Mouse (Mus musculus) neural tube, embryonic 11.5 days (tissue): ENCODE measurements around the gene Dpf3. TPM values are rescaled to one million over a fixed set of nuclear protein-coding genes. Genes with fewer than 3 reads are reported as not detected.

Experiments
- ATAC-seq: fragments of 200-750 bp; cut with Nextera tagmentation; 2 replicates; pipeline ENCODE4 v1.8.0; 2017; ENCODE audit warnings: moderate number of reproducible peaks, mild to moderate bottlenecking, moderate TSS enrichment, moderate library complexity; ENCODE audit not compliant: insufficient read depth, low FRiP score, low TSS enrichment
- DNase-seq: peaks from one replicate; pipeline ENCODE4 v3.0.0-alpha.2; 2015; ENCODE audit warnings: low spot score
- H3K27ac ChIP-seq: fragments of 300-500 bp; sonication (generic); 2 replicates; pipeline ENCODE4 v1.5.1; 2014; ENCODE audit warnings: low read depth, mild to moderate bottlenecking, low read length
- H3K27me3 ChIP-seq: fragments of 300-500 bp; sonication (generic); 2 replicates; pipeline ENCODE4 v1.6.1; 2014; ENCODE audit warnings: mild to moderate bottlenecking, low read length, mixed read lengths; ENCODE audit not compliant: control insufficient read depth, insufficient read depth
- H3K36me3 ChIP-seq: fragments of 300-500 bp; sonication (generic); 2 replicates; pipeline ENCODE4 v1.6.1; 2014; ENCODE audit warnings: mild to moderate bottlenecking, low read length, moderate library complexity, mixed read lengths; ENCODE audit not compliant: control insufficient read depth, insufficient read depth
- H3K4me1 ChIP-seq: fragments of 300-500 bp; sonication (generic); 2 replicates; pipeline ENCODE4 v1.6.1; 2014; ENCODE audit warnings: low read length, mixed read lengths; ENCODE audit not compliant: control insufficient read depth, insufficient read depth
- H3K4me2 ChIP-seq: fragments of 300-500 bp; sonication (generic); 2 replicates; pipeline ENCODE4 v1.6.1; 2014; ENCODE audit warnings: low read depth, mild to moderate bottlenecking, moderate library complexity
- H3K4me3 ChIP-seq: fragments of 300-500 bp; sonication (generic); 2 replicates; pipeline ENCODE4 v1.5.1; 2014; ENCODE audit warnings: low read depth, low read length
- H3K9ac ChIP-seq: fragments of 300-500 bp; sonication (generic); 2 replicates; pipeline ENCODE4 v1.6.1; 2014; ENCODE audit warnings: mild to moderate bottlenecking, low read length
- H3K9me3 ChIP-seq: fragments of 300-500 bp; sonication (generic); 2 replicates; pipeline ENCODE4 v1.6.1; 2016; ENCODE audit warnings: low read length; ENCODE audit not compliant: control insufficient read depth
- WGBS: fragments of 180-500 bp; shearing (Covaris S2); extraction: QIAGEN DNeasy Blood & Tissue Kit; methylation state at CpG from one replicate; pipeline ENCODE4 v1.1.7; 2014; 5-methylcytosine and 5-hydroxymethylcytosine counted together
- polyA plus RNA-seq: library from polyadenylated mRNA; unstranded; fragments of >200 nt; fragmentation: Nextera tagmentation; extraction: Ambion mirVana; gene quantifications from 2 replicates; pipeline ENCODE4 v1.2.1, GENCODE M21; 2014

Gene Dpf3
- polyA plus RNA-seq, 1 experiment from 2014 or later = 10.8 TPM

DNA sequence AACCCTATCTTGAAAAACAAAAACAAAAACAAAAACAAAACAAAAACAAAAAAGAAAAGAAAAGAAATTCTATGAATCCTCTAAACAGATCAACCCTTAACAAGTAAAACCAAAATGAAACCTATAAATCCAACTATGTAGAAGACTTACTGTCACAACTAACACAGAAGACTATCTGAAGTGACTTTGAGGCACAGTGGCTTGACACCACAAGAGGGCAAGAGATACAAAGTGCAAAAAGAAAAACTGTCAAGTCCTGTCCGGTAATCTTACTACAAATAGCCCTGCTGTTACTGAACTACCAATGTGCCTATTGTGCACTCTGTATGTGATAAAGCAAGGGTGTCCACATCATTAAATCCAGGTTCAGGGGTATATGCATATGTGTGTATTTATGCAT is 120.0 kb downstream of the Dpf3 start:
- no peak for ATAC-seq

DNA sequence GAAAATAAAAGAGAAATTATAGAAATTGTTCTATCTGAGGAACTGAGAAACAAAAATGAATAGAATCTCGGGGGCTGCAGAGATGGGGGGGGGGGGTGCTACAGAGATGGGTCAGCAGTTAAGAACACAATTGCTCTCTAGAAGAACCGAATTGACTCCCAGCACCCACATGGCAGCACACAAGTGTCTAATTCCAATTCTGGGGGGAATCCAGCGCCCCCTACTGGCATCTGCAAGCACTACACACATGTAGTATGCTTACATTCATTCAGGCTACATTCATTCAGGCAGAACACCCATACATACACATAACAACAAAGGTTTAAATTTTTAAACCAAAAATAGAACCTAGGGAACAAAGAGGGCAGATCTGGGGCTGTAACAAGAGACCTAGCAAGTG is 122.7 kb downstream of the Dpf3 start:
- no peak overlapping the region for H3K4me3 ChIP-seq
- no peaks in the 10 kb centered on the region for H3K27me3 ChIP-seq
- ATAC-seq = no peak
- no peaks in the 10 kb centered on the region for H3K4me1 ChIP-seq
- no peak overlapping the region for H3K9ac ChIP-seq
- H3K27ac ChIP-seq = no peak overlapping the region
- H3K36me3 ChIP-seq = no peaks in the 10 kb centered on the region
- no peaks in the 10 kb centered on the region for H3K9me3 ChIP-seq
- no peak for DNase-seq
- H3K4me2 ChIP-seq = no peak overlapping the region
- WGBS = 66% methylated on average over 3 of the region's 3 CpGs

More for the DNA sequence above, 120.0 kb downstream of the Dpf3 start:
- 90% methylated on average over 1 of the region's 1 CpGs for WGBS
- no peak overlapping the region for H3K4me3 ChIP-seq
- no peak for DNase-seq
- no peaks in the 10 kb centered on the region for H3K9me3 ChIP-seq
- no peak overlapping the region for H3K4me2 ChIP-seq
- no peaks in the 10 kb centered on the region for H3K27me3 ChIP-seq
- no peaks in the 10 kb centered on the region for H3K4me1 ChIP-seq
- H3K36me3 ChIP-seq = no peaks in the 10 kb centered on the region
- H3K9ac ChIP-seq = no peak overlapping the region
- no peak overlapping the region for H3K27ac ChIP-seq

DNA sequence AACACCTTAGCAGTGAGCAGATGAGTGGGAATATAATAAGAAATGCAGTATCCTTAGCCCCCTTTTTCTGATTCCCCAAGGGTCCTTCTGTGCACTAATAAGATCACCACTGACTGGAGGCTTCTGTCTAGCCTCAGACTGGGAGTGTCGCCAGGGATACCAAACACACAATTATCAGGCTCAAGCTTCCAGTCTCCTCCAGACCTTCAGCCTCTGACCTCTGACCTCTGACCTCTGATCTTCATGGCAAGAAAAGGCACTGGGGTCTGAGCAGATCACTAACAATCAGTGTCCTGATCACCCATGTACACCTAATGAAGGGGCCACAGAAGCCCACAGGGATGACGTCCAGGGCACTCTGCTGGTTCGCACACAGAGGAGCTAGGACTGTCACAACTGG is 125.7 kb downstream of the Dpf3 start:
- H3K36me3 ChIP-seq = no peaks in the 10 kb centered on the region
- ATAC-seq (no peak), DNase-seq (no peak)
- H3K9me3 ChIP-seq = no peaks in the 10 kb centered on the region
- no peak overlapping the region for H3K4me3 ChIP-seq
- WGBS = 61% methylated on average over 3 of the region's 3 CpGs
- H3K27ac ChIP-seq = no peak overlapping the region
- H3K4me1 ChIP-seq = no peaks in the 10 kb centered on the region
- H3K9ac ChIP-seq = no peak overlapping the region
- no peaks in the 10 kb centered on the region for H3K27me3 ChIP-seq
- H3K4me2 ChIP-seq = no peak overlapping the region

DNA sequence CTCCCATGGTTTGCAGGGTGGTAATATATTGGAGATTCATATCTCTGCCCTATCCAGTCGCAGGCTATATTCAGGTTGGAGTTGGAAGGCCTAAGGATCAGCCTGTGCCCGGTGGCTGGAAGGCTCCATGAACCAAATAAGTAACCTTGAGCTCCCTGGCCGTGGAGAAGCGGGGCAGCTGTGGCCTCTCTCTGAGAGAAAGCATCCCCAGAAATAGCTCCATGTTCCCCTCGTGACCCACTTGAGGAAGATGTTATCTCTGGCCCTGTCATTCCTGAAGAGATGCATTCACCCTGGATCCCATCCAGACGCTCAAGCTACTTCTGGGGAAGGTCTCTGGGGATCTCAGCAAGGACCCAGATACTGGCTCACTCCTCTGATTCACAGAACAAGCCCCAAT is 134.9 kb downstream of the Dpf3 start:
- Histone ChIP-seq H3K27ac (no peak overlapping the region), H3K4me2 (no peak overlapping the region), H3K27me3 (no peaks in the 10 kb centered on the region), H3K36me3 (no peaks in the 10 kb centered on the region), H3K9me3 (no peaks in the 10 kb centered on the region), H3K4me1 (no peaks in the 10 kb centered on the region), H3K4me3 (no peak overlapping the region), H3K9ac (no peak overlapping the region)
- ATAC-seq (no peak), DNase-seq (no peak)
- WGBS = 83% methylated on average over 6 of the region's 6 CpGs

DNA sequence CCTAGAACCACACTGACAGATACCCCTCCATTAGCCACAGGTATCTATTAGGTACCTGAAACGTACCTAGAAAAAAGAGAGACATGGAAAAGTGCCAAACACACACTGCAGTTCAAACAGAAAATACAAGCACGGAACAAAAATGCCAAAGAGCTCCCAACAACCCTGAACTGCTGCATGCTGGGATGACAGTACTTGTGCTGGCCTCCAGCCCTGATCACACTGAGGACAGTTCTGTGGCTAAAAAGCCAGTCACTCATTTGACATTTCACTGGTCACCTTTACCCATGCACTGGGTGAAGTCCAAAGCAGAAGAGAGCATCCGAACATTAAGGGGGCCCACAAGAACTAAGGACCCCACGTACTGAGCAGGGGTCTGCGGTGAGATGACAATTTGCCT is 137.8 kb downstream of the Dpf3 start:
- DNase-seq = no peak
- no peaks in the 10 kb centered on the region for H3K27me3 ChIP-seq
- H3K4me1 ChIP-seq = no peaks in the 10 kb centered on the region
- H3K27ac ChIP-seq = no peak overlapping the region
- H3K9me3 ChIP-seq = no peaks in the 10 kb centered on the region
- no peak for ATAC-seq
- no peak overlapping the region for H3K4me3 ChIP-seq
- no peaks in the 10 kb centered on the region for H3K36me3 ChIP-seq
- 89% methylated on average over 5 of the region's 5 CpGs for WGBS
- H3K9ac ChIP-seq = no peak overlapping the region
- H3K4me2 ChIP-seq = no peak overlapping the region

DNA sequence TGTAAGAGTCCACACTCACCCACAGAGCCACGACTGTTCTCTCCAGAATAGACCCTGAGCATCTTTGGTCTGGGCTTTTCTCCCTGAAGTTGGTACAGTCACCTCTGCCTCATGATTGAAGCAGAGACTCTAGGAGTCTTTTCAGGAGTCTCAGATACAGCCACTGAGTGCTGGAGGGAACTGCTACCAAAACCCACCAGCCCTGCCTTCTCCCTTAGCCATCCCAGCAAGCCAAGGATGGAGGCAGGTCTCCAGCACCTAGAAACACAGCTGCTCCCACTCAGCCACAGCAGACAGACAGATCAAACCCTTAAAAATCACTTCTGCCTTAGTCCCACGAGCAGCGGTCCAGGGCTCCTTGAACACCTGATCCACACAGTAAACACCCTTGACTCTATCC is 139.3 kb downstream of the Dpf3 start:
- Histone ChIP-seq H3K36me3 (no peaks in the 10 kb centered on the region), H3K9me3 (no peaks in the 10 kb centered on the region), H3K27ac (no peak overlapping the region), H3K4me1 (no peaks in the 10 kb centered on the region), H3K27me3 (no peaks in the 10 kb centered on the region), H3K9ac (no peak overlapping the region), H3K4me2 (no peak overlapping the region), H3K4me3 (no peak overlapping the region)
- no peak for ATAC-seq
- DNase-seq = no peak
- WGBS = 80% methylated on average over 3 of the region's 3 CpGs

DNA sequence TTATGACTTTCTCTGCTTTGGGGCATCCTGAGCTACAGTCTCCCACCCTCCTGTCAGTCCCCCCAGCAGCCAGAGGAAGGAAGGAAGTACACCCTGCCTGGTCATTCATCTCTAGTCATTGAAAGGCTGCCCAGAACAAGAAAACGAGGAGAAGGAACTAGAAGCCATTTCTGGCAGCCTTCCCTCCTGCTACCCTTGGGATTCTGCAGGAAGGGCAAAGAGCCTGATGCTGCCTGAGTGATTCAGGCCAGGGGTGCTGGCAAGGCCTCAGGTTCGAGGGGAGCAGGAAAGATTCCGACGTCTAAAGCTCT is 144.7 kb downstream of the Dpf3 start:
- Histone ChIP-seq H3K36me3 (no peaks in the 10 kb centered on the region), H3K4me1 (no peaks in the 10 kb centered on the region; the same call in 1 of the 2 replicates), H3K27ac (no peak overlapping the region), H3K4me2 (no peak overlapping the region), H3K9me3 (no peaks in the 10 kb centered on the region), H3K27me3 (no peaks in the 10 kb centered on the region), H3K4me3 (no peak overlapping the region), H3K9ac (no peak overlapping the region)
- WGBS = 60% methylated on average over 4 of the region's 4 CpGs
- no peak for DNase-seq
- no peak for ATAC-seq

DNA sequence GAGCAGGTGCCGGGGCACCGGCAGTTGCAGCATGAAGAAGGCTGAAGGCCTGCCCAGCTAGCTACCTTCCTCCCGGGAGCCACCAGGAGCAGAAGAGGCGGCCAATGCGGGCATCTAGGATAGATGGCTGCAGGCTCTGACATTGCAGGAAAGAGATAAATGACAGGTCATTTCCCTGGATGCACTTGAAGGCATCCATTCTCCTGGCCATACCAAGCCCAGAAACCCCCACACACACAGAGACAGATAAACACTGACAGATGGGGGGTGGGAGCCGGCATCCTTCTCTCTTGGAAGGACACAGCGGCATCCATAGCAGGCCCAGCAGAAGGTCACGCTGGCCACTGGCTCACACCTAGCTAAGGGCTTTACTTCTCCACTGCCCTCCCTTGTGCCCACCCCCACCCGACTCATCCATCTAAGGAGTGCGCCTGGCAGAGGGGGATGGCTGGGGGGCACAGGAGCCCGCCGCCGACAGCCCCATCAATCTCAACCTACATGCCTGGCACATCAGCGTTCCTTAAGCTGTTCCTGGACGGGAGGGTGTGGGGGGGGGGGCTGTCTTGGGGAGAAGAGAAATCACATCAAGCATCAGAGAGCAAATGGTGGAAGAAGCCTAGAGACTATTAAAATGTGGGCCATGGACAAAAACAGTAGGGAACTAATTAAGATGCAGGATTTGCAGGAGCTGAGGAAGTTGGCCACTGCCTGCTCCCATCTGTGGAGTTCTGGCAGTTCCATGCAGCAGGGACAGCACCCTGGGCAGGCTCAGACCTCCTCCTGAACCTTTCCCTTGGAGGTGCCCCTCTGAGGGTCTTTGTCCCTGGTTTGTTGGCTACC is 145.3 kb downstream of the Dpf3 start:
- ATAC-seq = no peak
- no peak overlapping the region for H3K4me3 ChIP-seq
- H3K9me3 ChIP-seq = no peaks in the 10 kb centered on the region
- peaks cover 4% of the 10 kb centered on the region; the same call in 1 of the 2 replicates for H3K4me1 ChIP-seq
- no peak for DNase-seq
- WGBS = 61% methylated on average over 15 of the region's 15 CpGs
- H3K36me3 ChIP-seq = no peaks in the 10 kb centered on the region
- no peak overlapping the region for H3K4me2 ChIP-seq
- no peak overlapping the region for H3K27ac ChIP-seq
- H3K9ac ChIP-seq = no peak overlapping the region
- H3K27me3 ChIP-seq = no peaks in the 10 kb centered on the region

DNA sequence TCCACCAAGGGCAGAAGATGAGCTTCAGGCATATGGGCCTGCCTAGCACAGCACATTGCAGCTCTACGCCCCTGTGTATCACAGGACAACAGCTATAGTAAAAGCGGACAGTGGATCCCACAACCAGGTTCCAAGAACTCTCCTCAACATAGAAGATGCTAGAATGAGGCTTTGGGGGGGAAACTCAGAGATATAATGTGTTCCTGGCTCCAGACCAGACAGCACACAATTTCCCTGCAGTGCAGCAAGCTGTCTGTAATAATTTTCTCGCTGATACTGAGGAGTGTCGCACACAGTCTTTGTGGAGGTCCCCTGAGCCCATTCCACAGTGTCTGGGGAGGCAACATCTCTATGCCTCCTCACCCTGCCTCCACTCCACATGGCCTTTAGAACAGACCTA is 146.6 kb downstream of the Dpf3 start:
- DNase-seq (no peak), ATAC-seq (no peak)
- no peaks in the 10 kb centered on the region for H3K36me3 ChIP-seq
- no peaks in the 10 kb centered on the region for H3K27me3 ChIP-seq
- no peak overlapping the region for H3K4me2 ChIP-seq
- no peak overlapping the region for H3K9ac ChIP-seq
- no peak overlapping the region for H3K27ac ChIP-seq
- H3K9me3 ChIP-seq = no peaks in the 10 kb centered on the region
- H3K4me1 ChIP-seq = peaks cover 7% of the 10 kb centered on the region; the same call in 1 of the 2 replicates
- 90% methylated on average over 4 of the region's 4 CpGs for WGBS
- no peak overlapping the region for H3K4me3 ChIP-seq
